Mouse (Mus musculus): ENCODE results near the gene Dgke. TPM values are rescaled to one million over a fixed set of nuclear protein-coding genes. Genes with fewer than 3 reads are reported as not detected.

Gene Dgke
- polyA plus RNA-seq, 1 experiment, result 3.9 TPM

- H3K36me3 ChIP-seq (ENCODE audit: control insufficient read depth, insufficient read depth, low read length), result no peaks in the 10 kb centered on the region
- no peak for DNase-seq (ENCODE audit: low read depth in 1 of 2, low spot score in 2 of 2)
- H3K4me3 ChIP-seq (ENCODE audit: extremely low read depth, insufficient read depth, insufficient read length), result no peak overlapping the region
- H3K4me1 ChIP-seq (ENCODE audit: control insufficient read depth, insufficient read depth, insufficient read length), result peaks cover 28% of the 10 kb centered on the region; the same call in 1 of the 2 replicates
- H3K27ac ChIP-seq (ENCODE audit: insufficient read depth, low read length), result peak overlapping the region; percentile 2; the same call in 1 of the 2 replicates
- TF ChIP-seq CTCF (IDR thresholded peaks at IDR 0.05; ENCODE audit: extremely low read depth, insufficient read depth, insufficient read length, insufficient replicate concordance) (no peak), POLR2A (IDR thresholded peaks at IDR 0.05; ENCODE audit: low read depth, low read length) (no peak)
- H3K27me3 ChIP-seq (ENCODE audit: control insufficient read depth, insufficient read depth, low read length), result no peaks in the 10 kb centered on the region
- WGBS, result 19% methylated on average over 4 of the region's 4 CpGs
Measured at GRCm38 (mm10) chr11:89076370-89076821, 9.7 kb upstream of the Dgke start.

GRCm38 (mm10) chr11:89074783-89075413, 8.2 kb upstream of the Dgke start:
- Histone ChIP-seq H3K27me3 (ENCODE audit: control insufficient read depth, insufficient read depth, low read length) (no peaks in the 10 kb centered on the region), H3K27ac (ENCODE audit: insufficient read depth, low read length) (no peak overlapping the region), H3K36me3 (ENCODE audit: control insufficient read depth, insufficient read depth, low read length) (no peaks in the 10 kb centered on the region), H3K4me3 (ENCODE audit: extremely low read depth, insufficient read depth, insufficient read length) (no peak overlapping the region), H3K4me1 (ENCODE audit: control insufficient read depth, insufficient read depth, insufficient read length) (peaks cover 27% of the 10 kb centered on the region; the same call in 1 of the 2 replicates)
- TF ChIP-seq CTCF (IDR thresholded peaks at IDR 0.05; ENCODE audit: extremely low read depth, insufficient read depth, insufficient read length, insufficient replicate concordance), result no peak
- TF ChIP-seq POLR2A (IDR thresholded peaks at IDR 0.05; ENCODE audit: low read depth, low read length), result no peak
- 92% methylated on average over 19 of the region's 19 CpGs for WGBS
- DNase-seq (ENCODE audit: low read depth in 1 of 2, low spot score in 2 of 2), result no peak

GRCm38 (mm10) chr11:89073541-89073940, 6.9 kb upstream of the Dgke start, which contains the start of gene Gm525:
TSS of gene Gm525 (plus strand) at chr11:89073841.
- Histone ChIP-seq H3K27ac (ENCODE audit: insufficient read depth, low read length) (no peak within 1 kb of the TSS), H3K27me3 (ENCODE audit: control insufficient read depth, insufficient read depth, low read length) (no peaks in the 10 kb centered on the region), H3K36me3 (ENCODE audit: control insufficient read depth, insufficient read depth, low read length) (no peaks in the 10 kb centered on the region), H3K4me1 (ENCODE audit: control insufficient read depth, insufficient read depth, insufficient read length) (peaks cover 18% of the 10 kb centered on the region; the same call in 1 of the 2 replicates), H3K4me3 (ENCODE audit: extremely low read depth, insufficient read depth, insufficient read length) (no peak within 1 kb of the TSS)
- 85% methylated on average over 8 of the region's 8 CpGs for WGBS
- no peak for DNase-seq (ENCODE audit: low read depth in 1 of 2, low spot score in 2 of 2)
- TF ChIP-seq POLR2A (IDR thresholded peaks at IDR 0.05; ENCODE audit: low read depth, low read length), result no peak
- TF ChIP-seq CTCF (IDR thresholded peaks at IDR 0.05; ENCODE audit: extremely low read depth, insufficient read depth, insufficient read length, insufficient replicate concordance), result no peak

GRCm38 (mm10) chr11:89071522-89071921, 4.9 kb upstream of the Dgke start:
- TF ChIP-seq POLR2A (IDR thresholded peaks at IDR 0.05; ENCODE audit: low read depth, low read length) (no peak), CTCF (IDR thresholded peaks at IDR 0.05; ENCODE audit: extremely low read depth, insufficient read depth, insufficient read length, insufficient replicate concordance) (no peak)
- 84% methylated on average over 5 of the region's 5 CpGs for WGBS
- no peaks in the 10 kb centered on the region for H3K27me3 ChIP-seq (ENCODE audit: control insufficient read depth, insufficient read depth, low read length)
- H3K36me3 ChIP-seq (ENCODE audit: control insufficient read depth, insufficient read depth, low read length), result no peaks in the 10 kb centered on the region
- H3K4me3 ChIP-seq (ENCODE audit: extremely low read depth, insufficient read depth, insufficient read length), result no peak overlapping the region
- peaks cover 5% of the 10 kb centered on the region; the same call in 1 of the 2 replicates for H3K4me1 ChIP-seq (ENCODE audit: control insufficient read depth, insufficient read depth, insufficient read length)
- no peak overlapping the region for H3K27ac ChIP-seq (ENCODE audit: insufficient read depth, low read length)
- no peak for DNase-seq (ENCODE audit: low read depth in 1 of 2, low spot score in 2 of 2)

- Histone ChIP-seq H3K4me3 (ENCODE audit: extremely low read depth, insufficient read depth, insufficient read length) (no peak overlapping the region), H3K27me3 (ENCODE audit: control insufficient read depth, insufficient read depth, low read length) (no peaks in the 10 kb centered on the region), H3K27ac (ENCODE audit: insufficient read depth, low read length) (no peak overlapping the region), H3K36me3 (ENCODE audit: control insufficient read depth, insufficient read depth, low read length) (no peaks in the 10 kb centered on the region), H3K4me1 (ENCODE audit: control insufficient read depth, insufficient read depth, insufficient read length) (no peaks in the 10 kb centered on the region)
- WGBS, result 9% methylated on average over 6 of the region's 6 CpGs
- peak; percentile 68 for DNase-seq (ENCODE audit: low read depth in 1 of 2, low spot score in 2 of 2)
- TF ChIP-seq CTCF (IDR thresholded peaks at IDR 0.05; ENCODE audit: extremely low read depth, insufficient read depth, insufficient read length, insufficient replicate concordance), result peak; percentile 26; the same call in 1 of the 2 replicates
- TF ChIP-seq POLR2A (IDR thresholded peaks at IDR 0.05; ENCODE audit: low read depth, low read length), result no peak
Measured at GRCm38 (mm10) chr11:89069303-89069702, 2.7 kb upstream of the Dgke start.

- 88% methylated on average over 14 of the region's 14 CpGs for WGBS
- TF ChIP-seq POLR2A (IDR thresholded peaks at IDR 0.05; ENCODE audit: low read depth, low read length) (no peak), CTCF (IDR thresholded peaks at IDR 0.05; ENCODE audit: extremely low read depth, insufficient read depth, insufficient read length, insufficient replicate concordance) (no peak)
- Histone ChIP-seq H3K4me1 (ENCODE audit: control insufficient read depth, insufficient read depth, insufficient read length) (no peaks in the 10 kb centered on the region), H3K27me3 (ENCODE audit: control insufficient read depth, insufficient read depth, low read length) (no peaks in the 10 kb centered on the region), H3K27ac (ENCODE audit: insufficient read depth, low read length) (no peak overlapping the region), H3K36me3 (ENCODE audit: control insufficient read depth, insufficient read depth, low read length) (no peaks in the 10 kb centered on the region), H3K4me3 (ENCODE audit: extremely low read depth, insufficient read depth, insufficient read length) (no peak overlapping the region)
- no peak for DNase-seq (ENCODE audit: low read depth in 1 of 2, low spot score in 2 of 2)
Measured at GRCm38 (mm10) chr11:89068649-89069048, 2.0 kb upstream of the Dgke start.

GRCm38 (mm10) chr11:89067871-89068490, 1.3 kb upstream of the Dgke start:
- no peaks in the 10 kb centered on the region for H3K27me3 ChIP-seq (ENCODE audit: control insufficient read depth, insufficient read depth, low read length)
- 64% methylated on average over 11 of the region's 11 CpGs for WGBS
- no peak for DNase-seq (ENCODE audit: low read depth in 1 of 2, low spot score in 2 of 2)
- H3K36me3 ChIP-seq (ENCODE audit: control insufficient read depth, insufficient read depth, low read length), result no peaks in the 10 kb centered on the region
- H3K27ac ChIP-seq (ENCODE audit: insufficient read depth, low read length), result no peak overlapping the region
- TF ChIP-seq CTCF (IDR thresholded peaks at IDR 0.05; ENCODE audit: extremely low read depth, insufficient read depth, insufficient read length, insufficient replicate concordance) (no peak), POLR2A (IDR thresholded peaks at IDR 0.05; ENCODE audit: low read depth, low read length) (no peak)
- H3K4me1 ChIP-seq (ENCODE audit: control insufficient read depth, insufficient read depth, insufficient read length), result no peaks in the 10 kb centered on the region
- no peak overlapping the region for H3K4me3 ChIP-seq (ENCODE audit: extremely low read depth, insufficient read depth, insufficient read length)

All from spleen, adult 2 months (tissue).